Mouse (Mus musculus) gastrocnemius, postnatal 4 days (tissue): ENCODE results near the gene Vkorc1l1. TPM values are rescaled to one million over a fixed set of nuclear protein-coding genes. Genes with fewer than 3 reads are reported as not detected.
"Not testable (repeated sequence)": the region's sequence is repeated elsewhere in the genome, so short reads cannot be mapped to it uniquely, and the experiment has no call there.

Source experiments
- DNase-seq, 2 experiments: peaks; one replicate each; pipeline ENCODE4 v3.0.0; 2021 to 2022; ENCODE audit warnings: low spot score in 2 of 2, mixed read lengths in 2 of 2
- long read RNA-seq, 2 experiments: library from polyadenylated mRNA; stranded (forward); transcript quantifications; one replicate each; pipeline ENCODE4 v2.0.0; 2021
- total RNA-seq, 2 experiments: library from RNA; stranded (reverse); gene quantifications; 2 replicates each; pipeline ENCODE4 v1.2.3; 2021

The Vkorc1l1 gene
- total RNA-seq = 10 to 100 TPM; 21.3 to 22.0 TPM
- long read RNA-seq, experiment 1, full-length matches to known transcripts = 28 of 34 reads
- long read RNA-seq, experiment 1, partial matches to known transcripts = 0 of 34 reads
- long read RNA-seq, experiment 1, other reads (novel, unspliced or antisense) = 6 of 34 reads
- long read RNA-seq, experiment 2, full-length matches to known transcripts = 20 of 29 reads
- long read RNA-seq, experiment 2, partial matches to known transcripts = 1 of 29 reads
- long read RNA-seq, experiment 2, other reads (novel, unspliced or antisense) = 8 of 29 reads

GRCm38 (mm10) chr5:129941495-129942045 lies at the start of gene Vkorc1l1:
Gene Vkorc1l1, plus strand, starts transcription at chr5:129941970.
- peak; percentile 98 to 99 for DNase-seq

- DNase-seq = peak; percentile 48 to 82
Observed at GRCm38 (mm10) chr5:129895198-129896088, 46.3 kb upstream of the Vkorc1l1 start, which contains the start of gene Zbed5. Gene Zbed5, plus strand, starts transcription at chr5:129895723.

GRCm38 (mm10) chr5:129898449-129898848 lies 43.3 kb upstream of the Vkorc1l1 start, which contains the start of gene Phkg1:
Gene Phkg1, minus strand, starts transcription at chr5:129898549.
- DNase-seq = no peak

GRCm38 (mm10) chr5:129907775-129908174 lies 34.0 kb upstream of the Vkorc1l1 start:
- no peak for DNase-seq

DNA sequence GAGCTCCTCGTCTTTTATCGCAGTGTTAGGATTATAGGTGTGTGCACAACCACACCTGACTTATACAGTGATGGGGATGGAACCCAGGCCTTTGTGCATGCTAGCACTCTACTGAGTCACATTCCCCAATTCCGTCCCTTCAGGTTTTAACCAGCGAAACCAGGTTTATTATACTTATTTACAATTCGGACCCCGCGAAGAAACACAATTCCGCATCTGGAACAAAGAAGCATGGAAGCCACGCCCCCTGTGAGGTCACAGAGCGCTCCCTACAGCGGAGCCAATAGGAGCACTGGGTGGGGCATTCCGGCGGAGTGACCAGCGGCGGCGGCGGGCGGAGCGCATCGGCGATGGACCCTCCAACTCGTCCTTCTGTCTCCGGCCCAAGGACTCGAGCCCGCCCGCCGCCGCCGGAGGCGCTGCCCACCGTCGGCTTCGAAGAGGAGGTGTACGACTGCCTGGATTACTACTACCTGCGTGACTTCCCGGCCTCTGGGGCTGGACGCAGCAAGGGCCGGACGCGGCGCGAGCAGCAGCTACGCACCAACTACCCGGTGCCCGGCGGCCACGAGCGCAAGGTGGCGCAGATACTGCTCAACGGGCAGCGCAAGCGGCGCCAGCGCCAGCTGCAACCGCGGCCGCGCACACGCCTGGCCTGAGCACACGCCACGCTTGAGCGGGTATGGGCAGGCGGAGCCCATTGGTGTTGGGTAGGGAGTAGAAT lies 33.4 kb upstream of the Vkorc1l1 start, which contains the start of gene Nupr1l:
Nupr1l (plus strand) TSS at position 299 of the 724 bp plus-strand sequence.
- peak; percentile 79 to 91 for DNase-seq

DNA sequence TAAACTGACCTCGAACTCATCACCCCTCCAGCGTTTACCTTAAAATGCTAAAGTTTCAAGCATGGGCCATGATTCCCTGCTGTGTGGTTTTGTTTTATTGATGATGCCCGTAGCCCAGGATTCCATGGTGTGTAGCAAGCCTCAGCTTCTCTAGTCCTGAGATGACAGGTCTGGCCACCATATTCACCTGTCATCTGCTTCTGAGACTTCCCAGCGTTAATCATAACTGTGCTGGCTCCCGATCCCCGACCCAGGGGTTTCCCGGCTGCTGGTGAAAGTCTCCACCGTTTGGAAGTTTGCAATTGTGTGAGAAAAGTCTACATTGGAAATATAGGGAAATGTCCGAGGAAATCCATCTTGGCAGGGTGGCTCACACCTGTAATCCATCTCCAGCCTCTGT lies 32.6 kb upstream of the Vkorc1l1 start:
- DNase-seq = no peak

DNA sequence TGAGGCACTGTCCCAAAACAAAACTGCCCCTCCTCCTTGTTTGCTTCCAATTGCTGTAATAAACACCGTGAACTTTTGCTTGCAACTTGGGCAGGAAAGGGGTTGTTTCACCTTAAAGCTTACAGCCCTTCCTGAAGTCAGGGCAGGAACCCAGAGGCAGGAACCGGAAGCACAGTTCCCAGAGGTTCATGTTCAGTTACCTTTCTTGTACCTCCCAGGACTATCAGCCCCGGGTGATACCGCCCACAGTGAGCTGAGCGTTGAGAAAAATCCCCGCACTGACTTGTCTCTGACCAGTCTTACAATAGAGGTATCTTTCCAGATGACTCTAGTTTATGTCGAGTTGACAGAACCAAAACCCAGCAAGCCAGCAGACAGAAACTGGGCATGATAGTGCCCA lies 32.2 kb upstream of the Vkorc1l1 start:
- DNase-seq = no peak

DNA sequence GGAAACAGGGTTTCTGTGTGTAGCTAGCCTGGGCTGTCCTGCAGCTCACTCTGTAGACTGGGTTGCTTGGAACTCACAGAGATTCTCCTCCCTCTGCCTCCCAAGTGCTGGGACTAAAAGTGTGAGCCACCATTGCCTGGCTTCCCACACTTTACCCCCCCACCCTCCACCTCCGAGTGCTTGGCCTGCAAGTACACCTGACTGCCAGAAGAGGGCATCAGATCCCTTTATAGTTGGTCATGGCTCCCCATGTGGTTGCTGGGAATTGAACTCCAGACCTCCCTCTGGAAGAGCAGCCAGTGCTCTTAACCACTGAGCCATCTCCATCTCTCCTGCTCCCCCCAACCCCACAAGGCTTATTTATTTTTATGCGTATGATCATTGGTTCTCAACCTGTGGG lies 27.7 kb upstream of the Vkorc1l1 start:
- DNase-seq = no peak

DNA sequence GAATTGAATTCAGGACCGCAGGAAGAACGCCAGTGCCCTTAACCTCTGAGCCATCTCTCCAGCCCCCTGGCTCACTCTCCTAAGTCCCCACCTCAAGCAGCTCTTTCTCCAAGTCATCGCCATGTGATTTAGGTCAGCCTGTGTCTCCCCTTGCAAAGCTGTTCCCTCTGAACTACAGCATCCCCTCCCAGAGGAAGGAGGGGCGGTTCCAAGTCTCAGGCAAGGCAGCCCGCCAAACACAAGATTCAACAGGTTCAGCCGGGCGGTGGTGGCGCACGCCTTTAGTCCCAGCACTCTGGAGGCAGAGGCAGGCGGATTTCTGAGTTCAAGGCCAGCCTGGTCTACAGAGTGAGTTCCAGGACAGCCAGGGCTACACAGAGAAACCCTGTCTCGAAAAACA lies 26.3 kb upstream of the Vkorc1l1 start:
- not testable (repeated sequence) for DNase-seq

- no peak for DNase-seq
Observed at GRCm38 (mm10) chr5:129918065-129918651, 23.6 kb upstream of the Vkorc1l1 start.

- DNase-seq = no peak
Observed at GRCm38 (mm10) chr5:129918752-129919151, 23.0 kb upstream of the Vkorc1l1 start.

- no peak for DNase-seq
Observed at GRCm38 (mm10) chr5:129919320-129919719, 22.4 kb upstream of the Vkorc1l1 start.

DNA sequence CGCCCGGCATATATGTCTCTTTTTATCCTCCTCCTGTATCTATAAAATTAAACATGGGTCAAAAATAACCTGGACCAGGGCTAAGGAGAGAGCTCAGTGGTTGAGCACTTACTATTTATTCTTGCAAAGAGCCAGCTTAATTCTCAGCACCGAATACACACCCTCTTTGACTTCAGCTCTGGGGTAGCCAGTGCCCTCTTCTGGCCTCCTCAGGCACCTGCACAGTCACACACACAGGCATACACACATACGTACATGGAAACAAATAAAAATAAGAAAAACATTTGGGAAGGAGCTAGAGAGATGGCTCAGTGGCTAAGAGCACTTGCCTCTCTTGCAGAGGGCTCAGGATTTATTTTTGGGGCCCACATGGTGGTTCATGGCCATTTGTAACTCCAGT lies 19.8 kb upstream of the Vkorc1l1 start:
- no peak for DNase-seq

GRCm38 (mm10) chr5:129924820-129925452 lies 16.8 kb upstream of the Vkorc1l1 start:
- no peak for DNase-seq

DNA sequence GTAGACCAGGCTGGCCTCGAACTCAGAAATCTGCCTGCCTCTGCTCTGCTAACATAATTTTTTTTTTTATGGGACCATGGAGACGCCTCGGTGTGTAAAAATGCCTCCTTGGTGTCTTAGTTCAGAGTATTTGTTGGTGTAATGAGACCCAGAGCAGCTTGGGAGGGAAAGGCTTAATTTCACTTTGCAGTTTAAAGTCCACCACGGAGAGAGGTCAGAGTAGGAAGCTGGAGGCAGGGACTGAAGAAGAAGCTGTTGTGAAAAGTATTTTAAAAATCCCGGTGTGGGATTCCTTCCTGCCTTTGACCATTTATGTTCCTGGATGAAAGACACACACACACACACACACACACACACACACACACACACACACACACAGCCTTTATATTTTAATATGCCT lies 15.8 kb upstream of the Vkorc1l1 start:
- no peak for DNase-seq

GRCm38 (mm10) chr5:129929924-129930855 lies 11.6 kb upstream of the Vkorc1l1 start:
- no peak for DNase-seq

DNA sequence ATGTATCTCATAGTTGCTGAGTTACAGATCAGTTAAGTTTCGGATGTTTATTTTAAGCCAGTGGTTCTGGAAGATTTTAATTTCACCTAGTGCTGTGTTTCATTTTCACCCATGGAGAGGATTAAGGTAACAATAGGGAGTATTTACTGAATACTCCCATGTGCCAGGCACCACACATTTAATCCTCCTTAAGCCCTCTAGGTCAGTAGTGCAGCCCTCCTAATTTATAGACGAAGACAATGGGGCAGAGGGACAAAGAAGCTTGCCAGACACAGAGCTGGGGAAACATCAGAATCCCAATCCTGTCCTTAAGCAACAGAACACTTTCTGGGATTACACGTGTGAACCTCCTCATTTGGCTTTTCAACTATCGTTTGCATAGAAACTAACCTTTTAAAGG lies 4.8 kb upstream of the Vkorc1l1 start:
- DNase-seq = no peak

DNA sequence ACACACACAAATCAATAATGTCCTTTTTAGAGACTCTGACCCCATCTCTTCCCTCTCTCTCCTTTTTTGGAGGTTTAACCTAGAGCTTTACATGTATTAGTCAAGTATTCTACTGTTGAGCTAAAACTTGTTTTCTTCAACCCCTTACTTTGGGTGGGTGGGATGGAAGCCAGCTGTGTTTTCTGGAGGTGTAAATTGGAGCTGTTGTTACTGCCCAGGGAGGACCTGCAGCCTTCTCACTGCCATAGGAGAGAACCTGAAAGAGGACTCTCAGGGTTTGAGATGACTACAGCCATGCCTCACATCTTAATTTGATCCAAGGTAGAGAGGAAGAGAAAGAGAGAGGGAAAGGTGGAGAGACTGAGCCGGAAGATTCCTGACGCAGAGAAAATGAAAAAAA lies 1.5 kb upstream of the Vkorc1l1 start:
- DNase-seq = no peak
